Mouse (Mus musculus): ENCODE measurements at regions not wholly inside any gene's neighbourhood (a gene's known extent, or its start where the extent isn't known, plus 50 kb on each side); places are given as distances from the start of the nearest gene placed in this dataset.

GRCm38 (mm10) chr4:70160525-70161224 lies 249.6 kb downstream of the Cdk5rap2 start:
- DNase-seq (ENCODE audit: low spot score in 2 of 2) = no peak

GRCm38 (mm10) chr4:70160062-70160461 lies 250.2 kb downstream of the Cdk5rap2 start:
- no peak for DNase-seq (ENCODE audit: low spot score in 2 of 2)

GRCm38 (mm10) chr4:70153179-70153578 lies 257.1 kb downstream of the Cdk5rap2 start:
- DNase-seq (ENCODE audit: low spot score in 2 of 2) = no peak

- DNase-seq (ENCODE audit: low spot score in 2 of 2) = no peak
Observed at GRCm38 (mm10) chr4:70109011-70109410, 301.2 kb downstream of the Cdk5rap2 start.

GRCm38 (mm10) chr4:70105776-70106175 lies 304.5 kb downstream of the Cdk5rap2 start:
- no peak for DNase-seq (ENCODE audit: low spot score in 2 of 2)

GRCm38 (mm10) chr4:70097353-70097752 lies 312.9 kb downstream of the Cdk5rap2 start:
- peak in 1 of 2 experiments; percentile 23 for DNase-seq (ENCODE audit: low spot score in 2 of 2)

GRCm38 (mm10) chr4:70078206-70078605 lies 332.0 kb downstream of the Cdk5rap2 start:
- no peak for DNase-seq (ENCODE audit: low spot score in 2 of 2)

GRCm38 (mm10) chr4:70062516-70062915 lies 347.7 kb downstream of the Cdk5rap2 start:
- no peak for DNase-seq (ENCODE audit: low spot score in 2 of 2)

- peak; percentile 87 to 88 for DNase-seq (ENCODE audit: low spot score in 2 of 2)
Observed at GRCm38 (mm10) chr4:70058831-70059544, 351.3 kb downstream of the Cdk5rap2 start.

- DNase-seq (ENCODE audit: low spot score in 2 of 2) = no peak
Observed at GRCm38 (mm10) chr4:70053136-70053535, 357.1 kb downstream of the Cdk5rap2 start.

GRCm38 (mm10) chr4:70038241-70038640 lies 372.0 kb downstream of the Cdk5rap2 start:
- DNase-seq (ENCODE audit: low spot score in 2 of 2) = peak in 1 of 2 experiments; percentile 36

- DNase-seq (ENCODE audit: low spot score in 2 of 2) = peak; percentile 14 to 19
Observed at GRCm38 (mm10) chr4:70035912-70036311, 374.3 kb downstream of the Cdk5rap2 start.

- no peak for DNase-seq (ENCODE audit: low spot score in 2 of 2)
Observed at GRCm38 (mm10) chr4:70032497-70032896, 377.7 kb downstream of the Cdk5rap2 start.

GRCm38 (mm10) chr4:70026848-70027247 lies 383.4 kb downstream of the Cdk5rap2 start:
- DNase-seq (ENCODE audit: low spot score in 2 of 2) = no peak

GRCm38 (mm10) chr4:70024838-70025376 lies 385.3 kb downstream of the Cdk5rap2 start:
- no peak for DNase-seq (ENCODE audit: low spot score in 2 of 2)

- no peak for DNase-seq (ENCODE audit: low spot score in 2 of 2)
Observed at GRCm38 (mm10) chr4:70020905-70021470, 389.3 kb downstream of the Cdk5rap2 start.

- no peak for DNase-seq (ENCODE audit: low spot score in 2 of 2)
Observed at GRCm38 (mm10) chr4:70012220-70012580, 398.0 kb downstream of the Cdk5rap2 start.

GRCm38 (mm10) chr4:70011491-70012219 lies 398.6 kb downstream of the Cdk5rap2 start:
- DNase-seq (ENCODE audit: low spot score in 2 of 2) = no peak

- no peak for DNase-seq (ENCODE audit: low spot score in 2 of 2)
Observed at GRCm38 (mm10) chr4:70010466-70010865, 399.8 kb downstream of the Cdk5rap2 start.

GRCm38 (mm10) chr4:70004966-70005365 lies 405.3 kb downstream of the Cdk5rap2 start:
- no peak for DNase-seq (ENCODE audit: low spot score in 2 of 2)

GRCm38 (mm10) chr4:69993226-69993625 lies 417.0 kb downstream of the Cdk5rap2 start:
- DNase-seq (ENCODE audit: low spot score in 2 of 2) = no peak

GRCm38 (mm10) chr4:69974208-69974607 lies 436.0 kb downstream of the Cdk5rap2 start:
- no peak for DNase-seq (ENCODE audit: low spot score in 2 of 2)
